Mouse (Mus musculus) forebrain, embryonic 14.5 days (tissue): Measurements from ENCODE around the gene Nae1. TPM values are rescaled to one million over a fixed set of nuclear protein-coding genes. Genes with fewer than 3 reads are reported as not detected.
"Not testable (repeated sequence)": the region's sequence is repeated elsewhere in the genome, so short reads cannot be mapped to it uniquely, and the experiment has no call there.

Experiments
- ATAC-seq: fragments of 200-750 bp; cut with Nextera tagmentation; 2 replicates; pipeline ENCODE4 v1.8.0; 2017; ENCODE audit warnings: mild to moderate bottlenecking, moderate library complexity
- DNase-seq: peaks from one replicate; pipeline ENCODE4 v3.0.0-alpha.2; 2015; ENCODE audit warnings: low spot score
- H3K27ac ChIP-seq: fragments of 300-500 bp; sonication (generic); 2 replicates; pipeline ENCODE4 v1.5.1; 2014; ENCODE audit warnings: low read depth, mild to moderate bottlenecking, control low read depth, low read length, moderate library complexity
- H3K27me3 ChIP-seq: fragments of 300-500 bp; sonication (generic); replicated peaks from 2 replicates; pipeline ENCODE4 v1.6.1; 2014; ENCODE audit warnings: low read length, control low read depth, mixed read lengths; ENCODE audit not compliant: control insufficient read depth, insufficient read depth
- H3K36me3 ChIP-seq: fragments of 300-500 bp; sonication (generic); 2 replicates; pipeline ENCODE4 v1.6.1; 2014; ENCODE audit warnings: low read length, control low read depth; ENCODE audit not compliant: control insufficient read depth, insufficient read depth
- H3K4me1 ChIP-seq: fragments of 300-500 bp; sonication (generic); 2 replicates; pipeline ENCODE4 v1.6.1; 2014; ENCODE audit warnings: antibody characterized with exemption, low read length, control low read depth; ENCODE audit not compliant: control insufficient read depth, insufficient read depth
- H3K4me2 ChIP-seq: fragments of 300-500 bp; sonication (generic); 2 replicates; pipeline ENCODE4 v1.6.1; 2014; ENCODE audit warnings: mild to moderate bottlenecking, control low read depth, low read length
- H3K4me3 ChIP-seq: fragments of 300-500 bp; sonication (generic); 2 replicates; pipeline ENCODE4 v1.5.1; 2014; ENCODE audit warnings: low read depth, low read length, control low read depth
- H3K9ac ChIP-seq: fragments of 300-500 bp; sonication (generic); 2 replicates; pipeline ENCODE4 v1.6.1; 2014; ENCODE audit warnings: mild to moderate bottlenecking, low read length, control low read depth, moderate library complexity
- H3K9me3 ChIP-seq: fragments of 300-500 bp; sonication (generic); replicated peaks from 2 replicates; pipeline ENCODE4 v1.6.1; 2016; ENCODE audit warnings: low read length, control low read depth, mixed read lengths; ENCODE audit not compliant: control insufficient read depth
- WGBS: fragments of 180-500 bp; shearing (Covaris S2); extraction: QIAGEN DNeasy Blood & Tissue Kit; methylation state at CpG from one replicate; pipeline ENCODE4 v1.1.7; 2014; 5-methylcytosine and 5-hydroxymethylcytosine counted together
- polyA plus RNA-seq: library from polyadenylated mRNA; unstranded; fragments of >200 nt; fragmentation: Nextera tagmentation; extraction: Ambion mirVana; gene quantifications from 2 replicates; pipeline ENCODE4 v1.2.1, GENCODE M21; 2014

Gene Nae1
- polyA plus RNA-seq, result 130 and 135 TPM in 2 replicates

DNA sequence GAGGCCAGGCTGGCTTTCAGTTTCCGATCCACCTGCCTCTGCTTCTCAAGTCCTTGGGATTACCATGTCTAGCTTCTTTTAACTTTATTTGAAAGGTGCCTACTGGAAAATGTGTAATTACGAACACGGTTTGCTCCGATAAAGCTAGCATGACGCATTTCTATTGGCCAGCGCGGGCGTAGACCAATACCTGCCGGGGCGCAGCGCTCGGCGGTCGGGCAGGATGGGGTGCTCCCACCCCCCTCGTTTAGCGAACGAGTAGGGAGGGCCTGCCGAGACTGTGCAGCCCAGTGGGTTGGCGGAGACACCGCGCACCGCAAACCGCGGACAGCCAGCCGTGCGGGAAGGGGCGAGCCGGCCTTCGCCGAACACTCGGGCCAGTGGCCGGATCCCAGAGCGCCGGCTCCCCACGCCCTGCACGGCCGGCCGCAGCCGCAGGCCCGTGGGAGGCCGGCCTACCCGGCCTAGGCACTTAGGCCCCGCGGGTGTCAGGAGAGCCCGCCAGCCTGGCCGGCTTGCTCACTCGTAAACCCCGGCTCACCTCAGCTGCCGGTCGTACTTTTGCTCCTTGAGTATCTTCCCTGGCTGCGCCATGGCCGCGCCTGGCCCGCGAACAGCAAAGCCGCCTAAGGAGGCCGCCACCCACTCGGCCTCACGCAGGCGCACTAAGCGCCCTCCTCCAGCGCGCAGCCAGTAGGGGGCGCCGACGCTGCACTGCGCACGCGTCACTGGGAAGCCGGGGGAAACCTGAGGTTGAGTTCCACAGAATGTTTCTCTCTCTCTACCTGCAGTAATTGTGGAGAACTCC is at the start of gene Nae1, which contains the start of gene Car7:
TSS of gene Nae1 (minus strand) at position 667 of the 808 bp plus-strand sequence.
TSS of gene Car7 (plus strand) at position 719 of the 808 bp plus-strand sequence.
- ATAC-seq (peak; percentile 96), DNase-seq (peak; percentile 94)
- Histone ChIP-seq H3K9me3 (no peaks in the 10 kb centered on the region), H3K4me3 (peak within 1 kb of the TSS; percentile 95), H3K4me2 (peak within 1 kb of the TSS; percentile 63), H3K27ac (peak within 1 kb of the TSS; percentile 82), H3K9ac (peak within 1 kb of the TSS; percentile 98), H3K4me1 (peaks cover 13% of the 10 kb centered on the region), H3K27me3 (no peaks in the 10 kb centered on the region; the same call in 1 of the 2 replicates), H3K36me3 (peaks cover 11% of the 10 kb centered on the region)
- under 1% methylated on average over 66 of the region's 70 CpGs for WGBS

GRCm38 (mm10) chr8:104577606-104578005 is 43.2 kb upstream of the Nae1 start:
- not testable (repeated sequence) for H3K4me1 ChIP-seq, H3K27me3 ChIP-seq, H3K4me3 ChIP-seq, H3K4me2 ChIP-seq, H3K27ac ChIP-seq, H3K9me3 ChIP-seq, DNase-seq, H3K36me3 ChIP-seq, H3K9ac ChIP-seq, ATAC-seq
- WGBS, result 81% methylated on average over 17 of the region's 17 CpGs

GRCm38 (mm10) chr8:104576820-104577219 is 42.4 kb upstream of the Nae1 start:
- 91% methylated on average over 3 of the region's 3 CpGs for WGBS
- no peak overlapping the region for H3K27ac ChIP-seq
- H3K4me3 ChIP-seq, result no peak overlapping the region
- H3K36me3 ChIP-seq, result no peaks in the 10 kb centered on the region
- DNase-seq (no peak), ATAC-seq (no peak)
- H3K27me3 ChIP-seq, result no peaks in the 10 kb centered on the region
- H3K4me1 ChIP-seq, result no peaks in the 10 kb centered on the region
- no peak overlapping the region for H3K4me2 ChIP-seq
- no peak overlapping the region for H3K9ac ChIP-seq
- H3K9me3 ChIP-seq, result no peaks in the 10 kb centered on the region

DNA sequence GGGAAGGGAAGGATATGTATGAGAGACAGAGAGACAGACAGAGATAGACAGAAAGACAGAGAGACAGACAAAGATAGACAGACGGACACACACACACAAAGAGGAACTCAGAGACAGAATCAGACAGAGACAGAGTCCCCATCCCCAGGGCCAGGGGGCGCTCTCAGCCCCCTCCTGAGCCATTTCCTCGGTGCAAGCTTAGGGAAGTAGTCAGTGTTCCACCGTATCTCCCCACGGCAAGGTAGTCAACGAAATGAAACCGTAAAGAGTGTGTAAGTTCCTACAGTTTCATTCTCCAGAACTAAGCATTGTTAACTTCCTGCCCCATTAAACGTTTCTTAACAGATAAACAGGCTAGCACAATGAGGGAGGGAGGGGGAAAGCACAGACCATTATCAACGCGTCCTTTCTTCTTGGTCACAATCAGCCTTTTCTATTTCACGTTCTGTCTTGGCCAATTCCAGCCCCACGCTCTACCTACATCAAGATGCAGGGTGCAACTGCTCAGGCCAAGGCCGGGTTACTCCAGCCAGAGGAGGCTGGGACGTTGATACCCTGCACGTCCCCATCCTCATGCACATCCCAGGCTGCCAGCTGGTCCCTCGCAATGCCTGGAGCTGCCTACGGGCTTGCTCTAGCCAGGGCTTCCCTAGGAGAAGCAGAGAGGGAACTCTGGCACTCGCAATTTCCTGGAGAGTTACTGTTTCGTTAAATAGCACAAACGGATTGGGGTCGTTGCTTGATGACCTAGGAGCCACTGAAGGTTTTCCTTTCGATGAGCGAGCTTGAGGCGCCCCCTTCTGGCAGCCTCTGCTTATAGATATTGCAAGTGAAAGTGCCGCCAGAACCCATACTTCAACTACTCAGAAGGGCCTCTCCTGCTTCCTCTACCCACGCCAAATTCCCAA is 36.3 kb upstream of the Nae1 start:
- peak overlapping the region; percentile 27 for H3K4me3 ChIP-seq
- no peaks in the 10 kb centered on the region for H3K36me3 ChIP-seq
- DNase-seq (peak; percentile 89), ATAC-seq (peak; percentile 87)
- H3K9me3 ChIP-seq, result no peaks in the 10 kb centered on the region
- no peak overlapping the region for H3K27ac ChIP-seq
- 8% methylated on average over 26 of the region's 26 CpGs for WGBS
- H3K27me3 ChIP-seq, result no peaks in the 10 kb centered on the region
- H3K9ac ChIP-seq, result peak overlapping the region; percentile 50; the same call in 1 of the 2 replicates
- no peaks in the 10 kb centered on the region for H3K4me1 ChIP-seq
- peak overlapping the region; percentile 57 for H3K4me2 ChIP-seq

DNA sequence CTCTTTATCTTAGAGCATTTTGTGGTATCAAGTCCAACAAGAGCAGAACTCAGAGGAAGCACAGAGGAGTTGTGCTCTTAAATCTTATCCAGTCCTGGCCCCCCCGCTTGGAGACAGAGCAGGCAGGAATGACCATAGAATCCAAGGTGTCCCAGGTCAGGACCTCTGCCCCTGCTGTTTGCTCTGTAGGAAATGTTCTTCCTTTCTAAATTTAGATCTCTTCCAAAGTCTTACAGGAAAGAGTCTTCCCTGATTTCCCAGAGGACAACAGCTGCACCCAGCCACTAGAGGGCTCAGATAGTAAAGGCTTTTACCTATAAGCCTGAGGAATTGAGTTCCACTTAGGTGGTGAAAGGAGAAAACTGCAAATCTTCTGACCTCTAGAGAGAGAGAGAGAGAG is 35.1 kb upstream of the Nae1 start:
- 59% methylated on average over 1 of the region's 1 CpGs for WGBS
- ATAC-seq (no peak), DNase-seq (peak; percentile 35)
- H3K4me2 ChIP-seq, result no peak overlapping the region
- no peaks in the 10 kb centered on the region for H3K36me3 ChIP-seq
- no peaks in the 10 kb centered on the region for H3K9me3 ChIP-seq
- H3K9ac ChIP-seq, result no peak overlapping the region
- no peaks in the 10 kb centered on the region for H3K27me3 ChIP-seq
- no peak overlapping the region for H3K4me3 ChIP-seq
- no peak overlapping the region for H3K27ac ChIP-seq
- no peaks in the 10 kb centered on the region for H3K4me1 ChIP-seq

GRCm38 (mm10) chr8:104565457-104565798 is 31.0 kb upstream of the Nae1 start:
- Histone ChIP-seq H3K4me1 (no peaks in the 10 kb centered on the region), H3K27me3 (no peaks in the 10 kb centered on the region), H3K4me3 (no peak overlapping the region), H3K9ac (no peak overlapping the region), H3K27ac (no peak overlapping the region), H3K4me2 (no peak overlapping the region), H3K9me3 (no peaks in the 10 kb centered on the region), H3K36me3 (no peaks in the 10 kb centered on the region)
- ATAC-seq (0 out of 2 replicates have a peak, but pooled peaks have one; percentile 7), DNase-seq (no peak)
- WGBS, result 96% methylated on average over 5 of the region's 5 CpGs

DNA sequence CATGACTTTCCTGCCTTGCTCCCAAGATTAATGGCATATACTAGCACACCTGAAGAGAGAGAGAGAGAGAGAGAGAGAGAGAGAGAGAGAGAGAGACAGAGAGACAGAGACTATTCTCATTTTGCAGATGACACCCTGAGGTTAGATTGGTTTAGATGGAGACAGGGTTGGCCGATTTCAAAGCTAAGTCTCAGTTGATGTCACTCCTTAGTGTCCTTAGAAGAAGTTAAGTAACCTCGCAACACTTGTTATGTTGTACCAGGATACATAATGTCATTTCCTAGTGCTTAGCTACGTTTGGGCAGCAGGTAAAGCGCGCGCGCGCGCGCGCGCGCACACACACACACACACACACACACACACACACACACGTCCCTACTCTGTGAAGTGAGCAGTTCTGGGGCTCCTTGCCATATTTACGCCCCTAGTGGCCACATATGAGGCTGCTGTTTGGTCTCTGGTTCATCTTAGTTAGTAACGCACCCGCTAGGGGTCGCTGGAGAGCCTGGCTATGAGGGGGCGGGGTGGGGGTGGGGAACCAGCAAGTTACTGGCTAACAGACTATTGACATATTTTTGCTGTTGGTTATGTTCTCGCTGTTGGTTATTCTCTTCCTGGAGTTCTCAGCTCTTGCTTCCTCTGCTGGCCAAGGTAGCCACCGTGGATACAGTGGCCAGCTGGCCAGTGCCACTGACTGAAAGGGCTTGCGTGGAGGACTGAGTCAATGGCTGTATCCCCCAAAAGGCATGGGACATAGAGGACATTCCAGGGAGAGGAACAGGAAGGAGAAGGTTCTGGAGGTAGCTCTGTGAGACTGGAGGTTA is 30.4 kb upstream of the Nae1 start:
- Histone ChIP-seq H3K27ac (no peak overlapping the region), H3K27me3 (no peaks in the 10 kb centered on the region), H3K9me3 (no peaks in the 10 kb centered on the region), H3K4me1 (no peaks in the 10 kb centered on the region), H3K4me3 (no peak overlapping the region), H3K36me3 (no peaks in the 10 kb centered on the region), H3K9ac (no peak overlapping the region), H3K4me2 (no peak overlapping the region)
- DNase-seq (peak; percentile 90), ATAC-seq (peak; percentile 91)
- 16% methylated on average over 22 of the region's 22 CpGs for WGBS

DNA sequence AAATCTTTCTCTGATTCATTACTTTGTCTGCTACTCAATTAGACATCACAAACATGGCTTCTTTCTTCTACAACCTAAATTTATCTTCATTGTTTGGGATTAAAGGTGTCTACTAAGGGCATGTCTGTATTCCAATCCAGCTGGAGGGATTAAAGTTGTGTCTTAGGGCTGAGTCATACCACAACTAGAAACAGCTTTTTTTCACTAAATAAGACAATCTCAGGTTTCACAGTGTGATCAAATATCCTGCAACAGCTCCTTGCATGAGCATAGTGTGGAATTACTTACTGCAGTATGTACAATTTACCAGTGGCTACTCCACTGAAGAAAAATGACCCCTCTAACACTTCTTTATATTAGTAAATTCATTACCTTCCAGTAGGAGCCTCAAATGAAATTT is 26.3 kb upstream of the Nae1 start:
- Histone ChIP-seq H3K9ac (no peak overlapping the region), H3K36me3 (no peaks in the 10 kb centered on the region), H3K9me3 (no peaks in the 10 kb centered on the region), H3K4me1 (no peaks in the 10 kb centered on the region), H3K4me2 (no peak overlapping the region), H3K27me3 (no peaks in the 10 kb centered on the region), H3K4me3 (no peak overlapping the region), H3K27ac (no peak overlapping the region)
- DNase-seq (no peak), ATAC-seq (no peak)
